Mouse (Mus musculus) stomach, embryonic 16.5 days (tissue): ENCODE measurements around the gene Nrf1. TPM values are rescaled to one million over a fixed set of nuclear protein-coding genes. Genes with fewer than 3 reads are reported as not detected.
A peak's percentile ranks its signal among the peaks of the same experiment; 100 is the strongest.

Experiments used
- ATAC-seq: fragments of 200-750 bp; cut with Nextera tagmentation; 2 replicates; pipeline ENCODE4 v1.8.0; 2017; ENCODE audit warnings: moderate number of reproducible peaks, moderate TSS enrichment; ENCODE audit not compliant: insufficient read depth, low FRiP score
- H3K27ac ChIP-seq: fragments of 300-500 bp; sonication (generic); 2 replicates; pipeline ENCODE4 v1.5.1; 2014; ENCODE audit warnings: low read length
- H3K27me3 ChIP-seq: fragments of 300-500 bp; sonication (generic); 2 replicates; pipeline ENCODE4 v1.6.1; 2014; ENCODE audit warnings: low read length, control low read depth, mixed read lengths; ENCODE audit not compliant: control insufficient read depth, insufficient read depth
- H3K36me3 ChIP-seq: fragments of 300-500 bp; sonication (generic); 2 replicates; pipeline ENCODE4 v1.6.1; 2014; ENCODE audit warnings: low read length; ENCODE audit not compliant: control insufficient read depth, insufficient read depth
- H3K4me1 ChIP-seq: fragments of 300-500 bp; sonication (generic); 2 replicates; pipeline ENCODE4 v1.6.1; 2014; ENCODE audit warnings: low read length, control low read depth, mixed read lengths; ENCODE audit not compliant: control insufficient read depth, insufficient read depth
- H3K4me2 ChIP-seq: fragments of 300-500 bp; sonication (generic); 2 replicates; pipeline ENCODE4 v1.6.1; 2014; ENCODE audit warnings: low read depth, low read length, mixed read lengths
- H3K4me3 ChIP-seq: fragments of 300-500 bp; sonication (generic); replicated peaks from 2 replicates; pipeline ENCODE4 v1.5.1; 2014; ENCODE audit warnings: mild to moderate bottlenecking, low read length
- H3K9ac ChIP-seq: fragments of 300-500 bp; sonication (generic); 2 replicates; pipeline ENCODE4 v1.6.1; 2014; ENCODE audit warnings: low read length
- H3K9me3 ChIP-seq: fragments of 300-500 bp; sonication (generic); replicated peaks from 2 replicates; pipeline ENCODE4 v1.6.1; 2016; ENCODE audit warnings: low read length, control low read depth; ENCODE audit not compliant: control insufficient read depth
- WGBS: fragments of 180-500 bp; shearing (Covaris S2); extraction: QIAGEN DNeasy Blood & Tissue Kit; methylation state at CpG from one replicate; pipeline ENCODE4 v1.1.7; 2014; 5-methylcytosine and 5-hydroxymethylcytosine counted together
- polyA plus RNA-seq: library from polyadenylated mRNA; unstranded; fragments of >200 nt; fragmentation: Nextera tagmentation; extraction: Ambion mirVana; gene quantifications from 2 replicates; pipeline ENCODE4 v1.2.1, GENCODE M21; 2015

The Nrf1 gene
- polyA plus RNA-seq, 1 experiment from 2014 or later: 45.4 TPM

DNA sequence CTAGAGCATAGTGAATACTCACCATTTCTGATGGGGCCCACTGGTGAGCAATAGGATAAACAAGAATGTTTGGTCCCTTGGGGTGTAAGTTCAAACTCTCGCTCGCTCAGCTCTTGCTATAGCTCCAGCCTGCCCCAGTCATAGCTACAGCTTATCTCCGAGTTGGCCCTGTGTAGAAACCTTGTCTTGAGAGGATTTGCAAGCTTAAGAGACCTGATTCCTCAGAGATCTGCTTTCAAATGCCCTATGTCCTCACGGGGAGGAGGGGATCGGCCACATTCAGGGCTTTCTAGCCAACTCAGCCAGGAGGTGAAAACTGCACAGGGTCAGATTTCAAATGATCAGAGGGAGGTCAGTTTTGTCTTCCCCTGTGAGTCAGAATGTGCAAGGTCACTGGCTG lies 26.1 kb upstream of the Nrf1 start:
- Histone ChIP-seq H3K36me3 (no peaks in the 10 kb centered on the region), H3K4me2 (no peak overlapping the region), H3K4me1 (no peaks in the 10 kb centered on the region), H3K4me3 (no peak overlapping the region), H3K9ac (no peak overlapping the region), H3K9me3 (no peaks in the 10 kb centered on the region), H3K27ac (no peak overlapping the region), H3K27me3 (no peaks in the 10 kb centered on the region)
- 73% methylated on average over 5 of the region's 5 CpGs for WGBS
- no peak for ATAC-seq

DNA sequence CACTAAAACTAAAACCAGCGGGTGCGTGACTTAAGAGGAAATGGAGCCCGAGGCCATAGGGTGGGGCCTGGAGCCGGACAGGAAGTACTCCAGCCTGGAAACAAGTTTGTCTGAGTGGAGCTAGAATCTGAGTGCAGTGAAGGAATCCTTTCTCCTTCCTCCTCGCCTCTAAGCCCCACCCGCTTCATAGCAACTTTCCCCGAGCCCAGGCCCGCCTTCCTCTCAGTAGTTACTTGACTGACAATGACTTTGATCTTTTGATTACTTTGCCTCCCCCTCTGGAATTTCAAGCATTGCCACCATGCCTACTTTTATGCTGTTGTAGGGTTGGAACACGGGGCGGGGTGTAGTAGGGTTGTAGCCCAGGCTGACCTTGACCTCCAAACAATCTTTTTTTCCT lies 21.0 kb upstream of the Nrf1 start:
- Histone ChIP-seq H3K4me3 (no peak overlapping the region), H3K27me3 (no peaks in the 10 kb centered on the region), H3K9me3 (no peaks in the 10 kb centered on the region), H3K27ac (no peak overlapping the region), H3K4me1 (no peaks in the 10 kb centered on the region), H3K36me3 (no peaks in the 10 kb centered on the region), H3K9ac (no peak overlapping the region), H3K4me2 (peak overlapping the region; percentile 9; the same call in 1 of the 2 replicates)
- peak; percentile 72 for ATAC-seq
- 28% methylated on average over 10 of the region's 10 CpGs for WGBS

GRCm38 (mm10) chr6:30028358-30028757 lies 19.4 kb upstream of the Nrf1 start:
- no peaks in the 10 kb centered on the region for H3K9me3 ChIP-seq
- H3K36me3 ChIP-seq: no peaks in the 10 kb centered on the region
- 81% methylated on average over 4 of the region's 4 CpGs for WGBS
- no peaks in the 10 kb centered on the region for H3K27me3 ChIP-seq
- no peak overlapping the region for H3K27ac ChIP-seq
- no peak for ATAC-seq
- H3K9ac ChIP-seq: no peak overlapping the region
- no peak overlapping the region for H3K4me3 ChIP-seq
- no peaks in the 10 kb centered on the region for H3K4me1 ChIP-seq
- no peak overlapping the region for H3K4me2 ChIP-seq

- Histone ChIP-seq H3K4me2 (no peak overlapping the region), H3K9ac (no peak overlapping the region), H3K36me3 (no peaks in the 10 kb centered on the region), H3K27ac (no peak overlapping the region), H3K4me3 (no peak overlapping the region), H3K27me3 (no peaks in the 10 kb centered on the region), H3K4me1 (no peaks in the 10 kb centered on the region), H3K9me3 (no peaks in the 10 kb centered on the region)
- 75% methylated on average over 4 of the region's 4 CpGs for WGBS
- ATAC-seq: no peak
Observed at GRCm38 (mm10) chr6:30035112-30035511, 12.7 kb upstream of the Nrf1 start.

DNA sequence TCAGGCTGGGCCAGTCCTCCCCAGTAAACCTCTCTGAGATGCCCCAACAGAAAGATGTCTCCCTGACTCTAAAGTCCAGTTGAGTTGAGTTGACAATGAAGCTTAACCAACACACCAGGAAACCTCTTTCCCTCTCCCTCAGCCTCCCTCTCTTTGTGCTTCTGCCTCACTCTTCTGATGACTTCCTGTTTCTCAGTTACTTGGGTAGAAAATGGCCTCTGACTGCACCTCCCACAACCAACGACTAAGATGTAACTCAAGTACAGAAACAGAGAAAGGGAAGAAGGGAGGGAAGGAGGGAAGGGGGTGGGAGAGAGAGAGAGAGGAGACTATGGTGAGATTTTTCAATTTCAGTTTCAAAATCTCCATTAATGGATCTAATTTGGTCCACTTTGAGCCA lies 6.3 kb upstream of the Nrf1 start:
- H3K27me3 ChIP-seq: no peaks in the 10 kb centered on the region
- no peak overlapping the region for H3K4me3 ChIP-seq
- 0 out of 2 replicates have a peak, but pooled peaks cover under 1% of the 10 kb centered on the region for H3K4me1 ChIP-seq
- no peaks in the 10 kb centered on the region for H3K36me3 ChIP-seq
- H3K9me3 ChIP-seq: no peaks in the 10 kb centered on the region
- 32% methylated on average over 1 of the region's 1 CpGs for WGBS
- ATAC-seq: no peak
- H3K4me2 ChIP-seq: no peak overlapping the region
- H3K27ac ChIP-seq: no peak overlapping the region
- no peak overlapping the region for H3K9ac ChIP-seq

DNA sequence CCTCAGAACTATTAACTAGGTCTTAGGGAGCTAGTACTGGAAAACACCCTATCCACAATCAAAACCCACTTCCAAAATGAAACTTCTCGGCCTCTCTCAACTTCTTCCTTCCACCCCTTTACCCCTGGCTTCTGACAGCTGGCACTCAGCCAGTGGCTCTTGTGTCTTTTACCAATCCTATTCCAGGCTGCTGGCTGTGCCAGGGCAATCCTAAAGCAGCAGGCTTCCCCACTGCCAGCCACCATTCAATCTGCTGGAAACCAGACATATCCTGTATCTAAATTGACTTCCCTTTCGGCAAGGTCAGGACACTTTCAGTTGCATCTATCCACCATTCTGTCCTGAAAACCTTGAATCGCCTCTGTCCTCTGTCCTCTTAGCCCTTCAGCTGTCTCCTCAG lies 5.3 kb upstream of the Nrf1 start:
- Histone ChIP-seq H3K27ac (no peak overlapping the region), H3K4me1 (0 out of 2 replicates have a peak, but pooled peaks cover 5% of the 10 kb centered on the region), H3K4me2 (no peak overlapping the region), H3K36me3 (no peaks in the 10 kb centered on the region), H3K27me3 (no peaks in the 10 kb centered on the region), H3K4me3 (no peak overlapping the region), H3K9me3 (no peaks in the 10 kb centered on the region), H3K9ac (no peak overlapping the region)
- 67% methylated on average over 3 of the region's 3 CpGs for whole genome bisulfite sequencing
- no peak for ATAC-seq

DNA sequence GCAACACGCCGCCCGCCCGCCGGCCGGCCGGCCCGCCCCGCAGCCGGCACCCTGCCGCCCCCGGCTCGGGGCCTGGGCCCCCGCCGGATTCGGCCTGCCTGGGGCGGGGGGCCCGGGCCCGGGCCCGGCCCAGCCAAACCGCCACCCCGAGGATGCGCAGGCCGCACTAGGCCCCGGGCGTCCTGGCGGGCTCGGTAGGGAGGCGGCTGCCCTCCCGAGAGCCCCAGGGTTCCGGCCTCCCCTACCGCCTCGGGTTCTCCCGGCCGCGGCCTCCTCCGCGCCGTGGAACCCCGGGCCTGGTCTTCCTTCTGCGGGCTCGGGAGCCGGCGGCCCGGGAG lies 344 bp downstream of the Nrf1 start:
- peak overlapping the region; percentile 100 for H3K9ac ChIP-seq
- peak overlapping the region; percentile 98 for H3K4me3 ChIP-seq
- no peaks in the 10 kb centered on the region for H3K27me3 ChIP-seq
- H3K4me1 ChIP-seq: peaks cover 12% of the 10 kb centered on the region; the same call in 1 of the 2 replicates
- ATAC-seq: no peak; the same call in 1 of the 2 replicates
- no peaks in the 10 kb centered on the region for H3K36me3 ChIP-seq
- H3K4me2 ChIP-seq: peak overlapping the region; percentile 85
- peak overlapping the region; percentile 100 for H3K27ac ChIP-seq
- WGBS: 1% methylated on average over 44 of the region's 45 CpGs
- no peaks in the 10 kb centered on the region for H3K9me3 ChIP-seq

- Histone ChIP-seq H3K9me3 (no peaks in the 10 kb centered on the region), H3K36me3 (no peaks in the 10 kb centered on the region), H3K4me1 (peaks cover 12% of the 10 kb centered on the region; the same call in 1 of the 2 replicates), H3K4me3 (peak overlapping the region; percentile 98), H3K9ac (peak overlapping the region; percentile 100), H3K27me3 (no peaks in the 10 kb centered on the region), H3K27ac (peak overlapping the region; percentile 100), H3K4me2 (peak overlapping the region; percentile 85)
- WGBS: under 1% methylated on average over 52 of the region's 54 CpGs
- peak; percentile 45 for ATAC-seq
Observed at GRCm38 (mm10) chr6:30048501-30049353, 939 bp downstream of the Nrf1 start.

DNA sequence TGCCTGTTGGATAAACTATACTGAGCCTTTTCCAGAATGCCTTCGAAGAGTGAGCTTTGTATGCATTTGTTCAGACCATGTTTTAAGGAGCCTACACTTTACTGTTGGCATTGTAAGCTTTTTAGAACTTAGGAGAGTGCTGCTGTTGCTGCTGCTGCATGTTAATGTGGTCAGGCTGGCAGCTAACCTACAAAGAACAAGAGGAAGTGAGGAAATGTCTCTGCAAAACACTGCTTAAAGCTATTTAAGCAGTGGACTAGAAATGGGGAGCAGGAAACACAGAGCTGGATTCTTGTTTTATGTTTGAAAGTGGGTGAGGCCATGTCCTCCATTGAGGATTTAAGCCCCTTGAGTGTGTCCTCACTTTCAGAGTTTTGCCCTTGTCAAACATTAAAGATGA lies 5.3 kb downstream of the Nrf1 start:
- Histone ChIP-seq H3K4me1 (peaks cover 7% of the 10 kb centered on the region; the same call in 1 of the 2 replicates), H3K27me3 (no peaks in the 10 kb centered on the region), H3K4me2 (no peak overlapping the region), H3K4me3 (no peak overlapping the region), H3K27ac (no peak overlapping the region), H3K36me3 (no peaks in the 10 kb centered on the region), H3K9me3 (no peaks in the 10 kb centered on the region), H3K9ac (no peak overlapping the region)
- no peak for ATAC-seq
- 65% methylated on average over 1 of the region's 1 CpGs for WGBS
